Mouse (Mus musculus) thymus, postnatal 25 days (tissue): Measurements from ENCODE around the gene Sbno2.
A peak's percentile ranks its signal among the peaks of the same experiment; 100 is the strongest.

Experiments used
- DNase-seq: peaks from one replicate; pipeline ENCODE4 v3.0.0; 2022

Sbno2 gene

GRCm38 (mm10) chr10:80032799-80033480 is 72.4 kb downstream of the Sbno2 start:
- peak; percentile 23 for DNase-seq

- DNase-seq = no peak
These were observed 74.6 kb downstream of the Sbno2 start for GRCm38 (mm10) chr10:80030736-80031135.

- DNase-seq = no peak
These were observed 75.2 kb downstream of the Sbno2 start for GRCm38 (mm10) chr10:80030191-80030590.

GRCm38 (mm10) chr10:80028521-80028846 is 76.9 kb downstream of the Sbno2 start:
- DNase-seq = no peak

GRCm38 (mm10) chr10:80027681-80028520 is 77.5 kb downstream of the Sbno2 start:
- DNase-seq = no peak

- peak; percentile 60 for DNase-seq
These were observed 79.5 kb downstream of the Sbno2 start for GRCm38 (mm10) chr10:80025889-80026288.

GRCm38 (mm10) chr10:80025463-80025862 is 79.9 kb downstream of the Sbno2 start:
- no peak for DNase-seq

GRCm38 (mm10) chr10:80025044-80025347 is 80.4 kb downstream of the Sbno2 start:
- DNase-seq = no peak

GRCm38 (mm10) chr10:80024229-80025043 is 80.9 kb downstream of the Sbno2 start:
- DNase-seq = peak; percentile 84

- DNase-seq = no peak
These were observed 81.6 kb downstream of the Sbno2 start for GRCm38 (mm10) chr10:80023758-80024157.

- no peak for DNase-seq
These were observed 82.6 kb downstream of the Sbno2 start for GRCm38 (mm10) chr10:80022806-80023205.

GRCm38 (mm10) chr10:80022164-80022563 is 83.2 kb downstream of the Sbno2 start:
- peak; percentile 68 for DNase-seq

- DNase-seq = no peak
These were observed 84.1 kb downstream of the Sbno2 start for GRCm38 (mm10) chr10:80021320-80021641.

GRCm38 (mm10) chr10:80020603-80021319 is 84.6 kb downstream of the Sbno2 start:
- DNase-seq = no peak

- no peak for DNase-seq
These were observed 85.2 kb downstream of the Sbno2 start for GRCm38 (mm10) chr10:80020191-80020590.

GRCm38 (mm10) chr10:80019471-80020131 is 85.8 kb downstream of the Sbno2 start:
- no peak for DNase-seq

GRCm38 (mm10) chr10:80018739-80019297 is 86.6 kb downstream of the Sbno2 start:
- DNase-seq = peak; percentile 75

GRCm38 (mm10) chr10:80017771-80018170 is 87.6 kb downstream of the Sbno2 start:
- peak; percentile 75 for DNase-seq

- DNase-seq = peak; percentile 97
These were observed 88.0 kb downstream of the Sbno2 start for GRCm38 (mm10) chr10:80017361-80017760.

- no peak for DNase-seq
These were observed 88.4 kb downstream of the Sbno2 start for GRCm38 (mm10) chr10:80016931-80017330.

- DNase-seq = peak; percentile 89
These were observed 88.9 kb downstream of the Sbno2 start, which contains the start of gene Arhgap45 for GRCm38 (mm10) chr10:80016511-80016910. Gene Arhgap45 (plus strand): TSS chr10:80016653.

- no peak for DNase-seq
These were observed 89.8 kb downstream of the Sbno2 start for GRCm38 (mm10) chr10:80015583-80015982.
